Mouse (Mus musculus) large intestine, adult 2 months (tissue): ENCODE results near the gene Mas1. TPM values are rescaled to one million over a fixed set of nuclear protein-coding genes. Genes with fewer than 3 reads are reported as not detected.
"Not testable (repeated sequence)": the region's sequence is repeated elsewhere in the genome, so short reads cannot be mapped to it uniquely, and the experiment has no call there.

Experiments
- DNase-seq: peaks from one replicate; pipeline ENCODE4 v3.0.0-alpha.2; 2012; ENCODE audit warnings: low read depth, low spot score
- WGBS: fragments of 180-500 bp; shearing (Covaris S2); methylation state at CpG from one replicate; pipeline ENCODE4 v1.1.7; 2018; 5-methylcytosine and 5-hydroxymethylcytosine counted together
- polyA plus RNA-seq: library from polyadenylated mRNA; depleted of rRNA; stranded (reverse); fragments of >200 nt; gene quantifications from 2 replicates; pipeline ENCODE4 v1.2.3, GENCODE M21; 2012; rRNA removed

Gene Mas1
- polyA plus RNA-seq: not detected in 2 replicates

- no peak for DNase-seq
- 43% methylated on average over 2 of the region's 2 CpGs for WGBS
Measured at GRCm38 (mm10) chr17:12868043-12868442, at the start of gene Mas1. Gene Mas1 (minus strand): TSS chr17:12868143.

- DNase-seq: no peak
- under 1% methylated on average over 40 of the region's 40 CpGs for WGBS
Measured at GRCm38 (mm10) chr17:12916588-12917380, 48.8 kb upstream of the Mas1 start.

GRCm38 (mm10) chr17:12915881-12916583, 48.1 kb upstream of the Mas1 start, which contains the start of gene Mrpl18:
Gene Mrpl18 (minus strand): TSS chr17:12916345.
- DNase-seq: peak; percentile 97
- under 1% methylated on average over 56 of the region's 56 CpGs for WGBS

GRCm38 (mm10) chr17:12915488-12915880, 47.5 kb upstream of the Mas1 start, which contains the start of gene Tcp1:
Gene Tcp1 (plus strand): TSS chr17:12915701.
- no peak for DNase-seq
- under 1% methylated on average over 18 of the region's 18 CpGs for WGBS

- DNase-seq: no peak
- 87% methylated on average over 8 of the region's 8 CpGs for WGBS
Measured at GRCm38 (mm10) chr17:12910391-12910790, 42.4 kb upstream of the Mas1 start.

GRCm38 (mm10) chr17:12909361-12910280, 41.7 kb upstream of the Mas1 start, which contains the start of gene Pnldc1:
Gene Pnldc1 (minus strand): TSS chr17:12910230.
- WGBS: 83% methylated on average over 35 of the region's 35 CpGs
- no peak for DNase-seq

- WGBS: 87% methylated on average over 9 of the region's 9 CpGs
- DNase-seq: no peak
Measured at GRCm38 (mm10) chr17:12906436-12906835, 38.5 kb upstream of the Mas1 start.

GRCm38 (mm10) chr17:12905810-12906209, 37.9 kb upstream of the Mas1 start:
- no peak for DNase-seq
- 82% methylated on average over 4 of the region's 4 CpGs for WGBS

GRCm38 (mm10) chr17:12904349-12904748, 36.4 kb upstream of the Mas1 start:
- DNase-seq: no peak
- WGBS: 87% methylated on average over 1 of the region's 1 CpGs

GRCm38 (mm10) chr17:12903372-12904333, 35.7 kb upstream of the Mas1 start:
- no peak for DNase-seq
- WGBS: 66% methylated on average over 11 of the region's 12 CpGs

- 89% methylated on average over 6 of the region's 6 CpGs for WGBS
Measured at GRCm38 (mm10) chr17:12902291-12902690, 34.3 kb upstream of the Mas1 start.

GRCm38 (mm10) chr17:12898607-12899006, 30.7 kb upstream of the Mas1 start:
- 40% methylated on average over 2 of the region's 2 CpGs for WGBS
- DNase-seq: not testable (repeated sequence)

More at GRCm38 (mm10) chr17:12902291-12902690, 34.3 kb upstream of the Mas1 start:
- no peak for DNase-seq

GRCm38 (mm10) chr17:12897674-12898073, 29.7 kb upstream of the Mas1 start:
- no peak for DNase-seq

GRCm38 (mm10) chr17:12892033-12892432, 24.1 kb upstream of the Mas1 start:
- no peak for DNase-seq
- 93% methylated on average over 9 of the region's 9 CpGs for WGBS

More at GRCm38 (mm10) chr17:12897674-12898073, 29.7 kb upstream of the Mas1 start:
- WGBS: 95% methylated on average over 5 of the region's 5 CpGs

- no peak for DNase-seq
- 86% methylated on average over 4 of the region's 4 CpGs for WGBS
Measured at GRCm38 (mm10) chr17:12891054-12891453, 23.1 kb upstream of the Mas1 start.

GRCm38 (mm10) chr17:12887021-12887775, 19.3 kb upstream of the Mas1 start:
- 72% methylated on average over 15 of the region's 15 CpGs for WGBS
- no peak for DNase-seq

GRCm38 (mm10) chr17:12886620-12887019, 18.7 kb upstream of the Mas1 start:
- 22% methylated on average over 6 of the region's 6 CpGs for WGBS
- DNase-seq: no peak

GRCm38 (mm10) chr17:12881216-12881615, 13.3 kb upstream of the Mas1 start:
- WGBS: 90% methylated on average over 1 of the region's 1 CpGs
- no peak for DNase-seq
